Mouse (Mus musculus) adrenal gland, postnatal 4 days (tissue): Measurements from ENCODE around the gene Zfp827. TPM values are rescaled to one million over a fixed set of nuclear protein-coding genes. Genes with fewer than 3 reads are reported as not detected.

Experiments used
- DNase-seq, 2 experiments: peaks; one replicate each; pipeline ENCODE4 v3.0.0; 2021 to 2022; ENCODE audit warnings: low spot score in 2 of 2, mixed read lengths in 2 of 2
- total RNA-seq, 2 experiments: library from RNA; stranded (reverse); gene quantifications; 2 replicates each; pipeline ENCODE4 v1.2.3; 2021

Gene Zfp827
- total RNA-seq, 2 experiments from 2014 or later = 28.6 to 32.0 TPM

GRCm38 (mm10) chr8:79209641-79210358, 181.6 kb downstream of the Zfp827 start:
- DNase-seq = peak in 1 of 2 experiments; percentile 10

- no peak for DNase-seq
Measured at GRCm38 (mm10) chr8:79211630-79212029, 183.4 kb downstream of the Zfp827 start.

GRCm38 (mm10) chr8:79222106-79222751, 194.0 kb downstream of the Zfp827 start:
- DNase-seq = no peak

GRCm38 (mm10) chr8:79222752-79223141, 194.5 kb downstream of the Zfp827 start:
- no peak for DNase-seq

- no peak for DNase-seq
Measured at GRCm38 (mm10) chr8:79224363-79224762, 196.1 kb downstream of the Zfp827 start.

GRCm38 (mm10) chr8:79225586-79225985, 197.3 kb downstream of the Zfp827 start:
- DNase-seq = no peak

GRCm38 (mm10) chr8:79226046-79226445, 197.8 kb downstream of the Zfp827 start:
- DNase-seq = no peak

- no peak for DNase-seq
Measured at GRCm38 (mm10) chr8:79227194-79227593, 199.0 kb downstream of the Zfp827 start.

GRCm38 (mm10) chr8:79227916-79228315, 199.7 kb downstream of the Zfp827 start:
- no peak for DNase-seq

GRCm38 (mm10) chr8:79229266-79229888, 201.1 kb downstream of the Zfp827 start:
- DNase-seq = no peak

- DNase-seq = no peak
Measured at GRCm38 (mm10) chr8:79239320-79239719, 211.1 kb downstream of the Zfp827 start.

- no peak for DNase-seq
Measured at GRCm38 (mm10) chr8:79239996-79240395, 211.8 kb downstream of the Zfp827 start.

Other genes starting within 250 kb of the Zfp827 start
- 100 to 1,000 TPM; 121 to 133 TPM for gene Lsm6, start 207.3 kb upstream of the Zfp827 start, total RNA-seq
- gene 1700011L22Rik, start 220.1 kb downstream of the Zfp827 start, total RNA-seq = not detected